Mouse (Mus musculus): Measurements from ENCODE around the gene Omt2b.

Omt2b gene

DNA sequence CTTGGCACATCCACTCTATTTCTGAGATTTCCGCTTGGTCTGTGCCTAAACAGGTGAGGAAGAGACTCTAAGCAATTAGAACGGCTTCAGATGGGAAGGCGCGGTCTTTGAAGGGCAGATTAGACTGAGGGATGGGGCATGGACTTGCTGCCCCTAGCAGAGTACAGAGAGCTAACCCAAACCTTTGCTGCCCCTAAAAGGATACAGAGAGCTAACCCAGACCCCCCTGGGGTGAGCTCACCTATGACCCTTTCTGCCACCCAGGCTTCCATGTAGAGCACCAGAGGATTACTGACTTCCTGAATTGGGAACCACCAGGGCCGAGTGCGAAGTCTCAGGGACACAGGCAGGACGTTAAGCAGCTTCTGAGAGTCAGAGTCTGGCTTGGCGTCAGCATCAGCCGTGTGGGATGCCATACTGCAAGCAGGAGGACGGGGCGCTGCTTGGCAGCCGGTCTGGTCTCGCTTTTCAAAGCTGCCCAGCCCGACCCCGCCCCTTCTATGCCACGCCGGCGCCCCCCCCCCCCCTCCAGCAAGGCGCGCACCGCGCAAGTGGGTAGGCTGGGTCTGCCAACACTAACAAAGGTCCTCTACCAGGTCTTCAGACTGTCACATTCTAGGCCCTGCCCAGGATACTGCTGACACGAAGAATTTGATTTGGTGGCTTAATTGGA, 50.9 kb downstream of the Omt2b start, which contains the start of gene Ooep:
Gene Ooep (minus strand): TSS at position 613 of the 673 bp plus-strand sequence.
- DNase-seq (ENCODE audit: low read depth, low spot score): peak; percentile 54
